Mouse (Mus musculus): ENCODE measurements at regions not wholly inside any gene's neighbourhood (a gene's known extent, or its start where the extent isn't known, plus 50 kb on each side); places are given as distances from the start of the nearest gene placed in this dataset.

DNA sequence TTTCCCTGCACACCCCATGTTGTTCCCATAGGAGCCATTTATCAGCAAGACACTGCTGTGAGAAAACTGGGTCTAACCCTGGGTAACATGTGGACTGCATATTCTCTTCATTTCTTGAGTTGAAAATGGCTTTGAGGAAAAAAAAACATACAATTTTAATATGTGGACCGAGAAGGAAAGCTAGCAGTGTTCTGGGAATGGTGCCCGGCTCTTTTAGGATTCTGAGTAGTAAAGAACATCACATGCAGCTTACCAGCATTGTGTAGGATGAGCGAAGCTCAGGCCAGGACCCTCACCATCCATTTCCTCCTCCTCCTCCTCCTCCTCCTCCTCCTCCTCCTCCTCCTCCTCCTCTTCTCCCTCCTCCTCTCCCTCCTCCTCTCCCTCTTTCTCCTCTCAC is 133.5 kb upstream of the Stmnd1 start:
- Histone ChIP-seq H3K4me2 (ENCODE audit: low read length) (no peak overlapping the region), H3K9me3 (ENCODE audit: control insufficient read depth, low read length) (no peaks in the 10 kb centered on the region), H3K27me3 (ENCODE audit: control insufficient read depth, insufficient read depth, low read length) (no peaks in the 10 kb centered on the region), H3K36me3 (ENCODE audit: control insufficient read depth, insufficient read depth, low read length) (no peaks in the 10 kb centered on the region), H3K27ac (replicated peaks; ENCODE audit: low read depth, low read length) (no peak overlapping the region), H3K4me3 (replicated peaks; ENCODE audit: low read depth, low read length) (no peak overlapping the region), H3K9ac (replicated peaks; ENCODE audit: low read length) (no peak overlapping the region), H3K4me1 (ENCODE audit: control insufficient read depth, insufficient read depth, low read length) (no peaks in the 10 kb centered on the region)
- DNase-seq (no peak), ATAC-seq (ENCODE audit: low FRiP score, low TSS enrichment) (no peak)
- WGBS: 86% methylated on average over 3 of the region's 3 CpGs

DNA sequence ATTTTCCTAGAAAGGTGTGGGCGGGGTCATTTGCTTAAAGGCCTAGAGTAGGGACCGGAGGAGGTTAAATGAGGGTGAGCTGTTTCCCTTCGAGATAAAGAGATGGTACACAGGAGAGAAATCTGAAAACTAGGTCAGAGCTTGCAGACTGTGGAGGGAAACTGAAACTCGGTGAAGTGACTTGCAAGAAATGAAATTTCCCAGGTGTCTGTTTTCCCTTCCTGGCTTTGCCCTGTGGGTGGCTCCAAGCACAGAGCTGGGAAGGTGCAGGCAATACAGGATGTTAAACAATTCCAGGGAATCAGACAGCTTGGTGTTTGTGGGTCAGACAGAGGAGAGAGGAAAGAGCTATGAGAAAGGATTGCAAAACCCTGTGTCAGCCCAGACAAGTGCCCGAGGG is 134.3 kb upstream of the Stmnd1 start:
- H3K4me2 ChIP-seq (ENCODE audit: low read length): no peak overlapping the region
- DNase-seq: no peak
- H3K36me3 ChIP-seq (ENCODE audit: control insufficient read depth, insufficient read depth, low read length): no peaks in the 10 kb centered on the region
- no peak overlapping the region for H3K9ac ChIP-seq (replicated peaks; ENCODE audit: low read length)
- no peak overlapping the region for H3K4me3 ChIP-seq (replicated peaks; ENCODE audit: low read depth, low read length)
- no peaks in the 10 kb centered on the region for H3K4me1 ChIP-seq (ENCODE audit: control insufficient read depth, insufficient read depth, low read length)
- no peak overlapping the region for H3K27ac ChIP-seq (replicated peaks; ENCODE audit: low read depth, low read length)
- no peaks in the 10 kb centered on the region for H3K9me3 ChIP-seq (ENCODE audit: control insufficient read depth, low read length)
- 85% methylated on average over 5 of the region's 5 CpGs for WGBS
- no peaks in the 10 kb centered on the region for H3K27me3 ChIP-seq (ENCODE audit: control insufficient read depth, insufficient read depth, low read length)
- no peak for ATAC-seq (ENCODE audit: low FRiP score, low TSS enrichment)

DNA sequence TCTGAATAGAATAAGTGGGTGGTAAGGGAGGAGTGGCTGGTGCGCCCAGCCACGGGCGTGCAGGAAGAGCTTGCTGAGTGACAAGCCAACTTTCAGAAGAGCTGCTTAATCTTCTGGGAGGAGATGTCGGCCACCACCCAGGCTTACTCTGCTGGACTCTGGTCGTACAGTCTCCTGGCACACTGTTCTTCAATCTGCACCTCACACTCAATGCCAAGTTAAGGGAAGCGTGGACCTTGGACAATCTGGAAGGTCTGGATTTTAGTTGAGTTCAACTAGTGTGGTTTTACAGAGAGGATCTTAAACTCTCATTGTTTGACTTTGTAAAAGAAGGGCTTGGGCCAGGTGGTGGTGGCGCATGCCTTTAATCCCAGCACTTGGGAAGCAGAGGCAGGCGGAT is 138.1 kb upstream of the Stmnd1 start:
- Histone ChIP-seq H3K27ac (replicated peaks; ENCODE audit: low read depth, low read length) (no peak overlapping the region), H3K4me1 (ENCODE audit: control insufficient read depth, insufficient read depth, low read length) (no peaks in the 10 kb centered on the region), H3K27me3 (ENCODE audit: control insufficient read depth, insufficient read depth, low read length) (no peaks in the 10 kb centered on the region), H3K9me3 (ENCODE audit: control insufficient read depth, low read length) (no peaks in the 10 kb centered on the region), H3K4me3 (replicated peaks; ENCODE audit: low read depth, low read length) (no peak overlapping the region), H3K9ac (replicated peaks; ENCODE audit: low read length) (no peak overlapping the region), H3K4me2 (ENCODE audit: low read length) (no peak overlapping the region), H3K36me3 (ENCODE audit: control insufficient read depth, insufficient read depth, low read length) (no peaks in the 10 kb centered on the region)
- no peak for ATAC-seq (ENCODE audit: low FRiP score, low TSS enrichment)
- no peak for DNase-seq
- WGBS: 62% methylated on average over 8 of the region's 8 CpGs

DNA sequence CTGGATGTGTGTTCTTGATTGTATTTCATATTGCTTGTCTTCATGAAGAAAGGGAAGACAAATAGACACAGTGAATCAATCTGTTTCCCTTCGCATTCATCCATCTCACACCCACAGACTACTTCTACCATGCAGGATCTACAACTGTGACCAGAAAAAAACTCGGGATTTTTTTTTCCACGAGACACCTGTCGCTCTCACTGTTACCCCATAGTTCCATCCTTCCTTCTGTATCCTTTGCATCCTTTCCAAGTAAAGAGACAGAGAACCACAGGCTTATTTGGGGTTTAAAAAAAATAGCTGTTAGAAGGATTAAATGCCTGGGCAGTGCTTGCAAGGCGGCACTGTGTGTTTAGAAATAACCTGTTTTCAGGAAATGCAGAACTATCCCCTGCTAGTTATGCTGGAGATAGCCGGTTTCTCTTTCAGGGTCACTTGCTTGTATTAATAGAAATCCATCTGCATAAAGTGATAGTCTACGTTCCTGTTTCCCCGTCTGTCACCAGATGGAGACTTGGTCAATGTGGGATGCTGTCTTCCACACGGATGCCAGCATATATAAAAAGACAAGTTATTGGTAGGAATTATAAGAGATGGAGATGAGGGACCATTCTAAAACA is 144.2 kb upstream of the Stmnd1 start:
- no peak overlapping the region for H3K27ac ChIP-seq (replicated peaks; ENCODE audit: low read depth, low read length)
- H3K9ac ChIP-seq (replicated peaks; ENCODE audit: low read length): no peak overlapping the region
- H3K27me3 ChIP-seq (ENCODE audit: control insufficient read depth, insufficient read depth, low read length): no peaks in the 10 kb centered on the region
- ATAC-seq (ENCODE audit: low FRiP score, low TSS enrichment): no peak
- H3K9me3 ChIP-seq (ENCODE audit: control insufficient read depth, low read length): no peaks in the 10 kb centered on the region
- H3K4me1 ChIP-seq (ENCODE audit: control insufficient read depth, insufficient read depth, low read length): no peaks in the 10 kb centered on the region
- H3K4me3 ChIP-seq (replicated peaks; ENCODE audit: low read depth, low read length): no peak overlapping the region
- H3K4me2 ChIP-seq (ENCODE audit: low read length): no peak overlapping the region
- WGBS: 93% methylated on average over 9 of the region's 9 CpGs
- H3K36me3 ChIP-seq (ENCODE audit: control insufficient read depth, insufficient read depth, low read length): no peaks in the 10 kb centered on the region
- no peak for DNase-seq

DNA sequence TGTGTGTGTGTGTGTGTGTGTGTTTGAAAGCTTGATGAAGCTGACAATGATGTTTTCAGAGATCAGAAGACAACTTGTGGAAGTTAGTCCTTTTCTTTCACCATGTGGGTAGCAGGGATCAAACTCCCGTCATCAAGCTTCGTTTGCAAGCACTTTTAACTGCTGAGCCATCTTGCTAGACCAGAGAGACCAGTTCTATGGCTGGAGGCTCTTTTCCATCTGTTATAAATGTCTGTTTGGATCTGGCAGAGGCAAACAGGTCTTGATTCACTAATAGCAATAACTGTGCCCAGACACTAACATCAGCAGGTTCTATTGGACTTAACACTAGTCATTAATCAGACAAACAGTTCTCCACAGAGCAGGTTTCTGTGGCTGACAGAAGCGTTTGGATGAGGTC is 150.1 kb upstream of the Stmnd1 start:
- no peaks in the 10 kb centered on the region for H3K36me3 ChIP-seq (ENCODE audit: control insufficient read depth, insufficient read depth, low read length)
- no peak overlapping the region for H3K4me2 ChIP-seq (ENCODE audit: low read length)
- H3K27ac ChIP-seq (replicated peaks; ENCODE audit: low read depth, low read length): no peak overlapping the region
- WGBS: 85% methylated on average over 3 of the region's 3 CpGs
- no peaks in the 10 kb centered on the region for H3K27me3 ChIP-seq (ENCODE audit: control insufficient read depth, insufficient read depth, low read length)
- no peaks in the 10 kb centered on the region for H3K9me3 ChIP-seq (ENCODE audit: control insufficient read depth, low read length)
- no peak overlapping the region for H3K4me3 ChIP-seq (replicated peaks; ENCODE audit: low read depth, low read length)
- DNase-seq (no peak), ATAC-seq (ENCODE audit: low FRiP score, low TSS enrichment) (no peak)
- no peak overlapping the region for H3K9ac ChIP-seq (replicated peaks; ENCODE audit: low read length)
- H3K4me1 ChIP-seq (ENCODE audit: control insufficient read depth, insufficient read depth, low read length): no peaks in the 10 kb centered on the region

DNA sequence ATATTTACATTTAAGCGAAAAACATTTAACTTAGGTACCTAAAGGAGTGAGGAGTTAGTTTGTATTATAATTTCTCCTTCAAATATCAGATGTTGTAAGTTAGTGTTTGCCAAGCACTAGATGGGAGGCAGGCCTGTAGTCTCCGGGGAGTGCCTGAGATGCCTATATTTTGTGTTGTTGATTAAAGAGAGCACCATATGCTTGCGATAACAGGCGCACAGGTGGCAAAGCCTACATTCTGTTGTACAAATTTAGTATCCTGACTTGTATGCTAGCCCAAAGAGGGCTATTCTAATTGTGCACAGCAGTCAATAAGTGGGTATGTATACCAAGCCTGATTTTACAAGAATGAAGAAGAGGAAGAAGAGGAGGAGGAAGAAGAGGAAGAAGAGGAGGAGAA is 151.8 kb upstream of the Atxn1 start:
- Histone ChIP-seq H3K9me3 (ENCODE audit: control insufficient read depth, low read length) (no peaks in the 10 kb centered on the region), H3K4me1 (ENCODE audit: control insufficient read depth, insufficient read depth, low read length) (no peaks in the 10 kb centered on the region), H3K27ac (replicated peaks; ENCODE audit: low read depth, low read length) (no peak overlapping the region), H3K4me3 (replicated peaks; ENCODE audit: low read depth, low read length) (no peak overlapping the region), H3K4me2 (ENCODE audit: low read length) (no peak overlapping the region), H3K36me3 (ENCODE audit: control insufficient read depth, insufficient read depth, low read length) (no peaks in the 10 kb centered on the region), H3K9ac (replicated peaks; ENCODE audit: low read length) (no peak overlapping the region), H3K27me3 (ENCODE audit: control insufficient read depth, insufficient read depth, low read length) (no peaks in the 10 kb centered on the region)
- 92% methylated on average over 4 of the region's 4 CpGs for WGBS
- DNase-seq: no peak
- ATAC-seq (ENCODE audit: low FRiP score, low TSS enrichment): no peak

DNA sequence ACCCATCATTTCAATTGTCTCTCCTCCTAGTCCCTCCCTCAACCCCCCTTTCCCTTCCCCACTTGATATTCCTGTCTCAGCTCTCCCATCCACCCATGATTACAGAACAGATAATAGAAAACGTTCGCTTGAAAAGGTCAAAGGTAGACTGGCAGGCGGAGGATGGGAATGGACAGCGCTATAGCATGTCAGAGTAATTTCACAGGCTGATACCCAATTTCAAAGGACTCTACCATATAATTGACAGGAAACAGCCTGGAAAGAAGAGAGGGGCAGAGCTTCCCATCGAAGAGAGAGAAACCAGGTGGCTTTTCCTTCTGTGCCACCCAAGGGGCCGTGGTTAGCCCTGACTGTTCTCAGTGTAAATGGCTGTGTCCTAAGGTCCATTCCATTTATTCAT is 140.2 kb upstream of the Atxn1 start:
- WGBS: 10% methylated on average over 6 of the region's 6 CpGs
- H3K27me3 ChIP-seq (ENCODE audit: control insufficient read depth, insufficient read depth, low read length): no peaks in the 10 kb centered on the region

DNA sequence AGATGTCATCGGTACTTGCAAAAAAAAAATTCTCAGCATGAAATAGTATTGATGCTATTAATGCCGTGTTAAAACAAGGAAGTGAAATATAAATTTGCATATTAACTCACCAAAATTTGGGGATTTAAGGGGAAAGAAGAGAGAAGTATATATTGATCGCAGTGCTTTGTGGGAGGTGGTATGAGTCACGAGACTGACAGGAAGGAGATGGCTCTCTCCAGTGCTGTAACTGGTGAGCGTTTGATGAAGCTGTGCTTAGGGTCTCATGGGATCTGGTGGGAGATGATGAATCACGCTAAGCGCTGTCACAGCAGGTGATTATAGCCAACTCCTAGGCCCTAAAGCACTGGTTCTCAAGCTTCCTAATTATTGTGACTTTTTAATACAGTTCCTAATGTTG is 133.8 kb upstream of the Atxn1 start:
- no peak overlapping the region for H3K4me3 ChIP-seq (replicated peaks; ENCODE audit: low read depth, low read length)
- no peaks in the 10 kb centered on the region for H3K4me1 ChIP-seq (ENCODE audit: control insufficient read depth, insufficient read depth, low read length)
- no peaks in the 10 kb centered on the region for H3K9me3 ChIP-seq (ENCODE audit: control insufficient read depth, low read length)
- H3K27me3 ChIP-seq (ENCODE audit: control insufficient read depth, insufficient read depth, low read length): no peaks in the 10 kb centered on the region
- 79% methylated on average over 7 of the region's 7 CpGs for WGBS
- H3K36me3 ChIP-seq (ENCODE audit: control insufficient read depth, insufficient read depth, low read length): no peaks in the 10 kb centered on the region
- no peak overlapping the region for H3K4me2 ChIP-seq (ENCODE audit: low read length)
- H3K9ac ChIP-seq (replicated peaks; ENCODE audit: low read length): no peak overlapping the region
- no peak for ATAC-seq (ENCODE audit: low FRiP score, low TSS enrichment)
- no peak for DNase-seq
- no peak overlapping the region for H3K27ac ChIP-seq (replicated peaks; ENCODE audit: low read depth, low read length)

More for the DNA sequence above, 140.2 kb upstream of the Atxn1 start:
- DNase-seq (no peak), ATAC-seq (ENCODE audit: low FRiP score, low TSS enrichment) (no peak)
- H3K9me3 ChIP-seq (ENCODE audit: control insufficient read depth, low read length): no peaks in the 10 kb centered on the region
- no peak overlapping the region for H3K4me2 ChIP-seq (ENCODE audit: low read length)
- H3K4me1 ChIP-seq (ENCODE audit: control insufficient read depth, insufficient read depth, low read length): no peaks in the 10 kb centered on the region
- H3K36me3 ChIP-seq (ENCODE audit: control insufficient read depth, insufficient read depth, low read length): no peaks in the 10 kb centered on the region
- H3K4me3 ChIP-seq (replicated peaks; ENCODE audit: low read depth, low read length): no peak overlapping the region
- H3K9ac ChIP-seq (replicated peaks; ENCODE audit: low read length): no peak overlapping the region
- no peak overlapping the region for H3K27ac ChIP-seq (replicated peaks; ENCODE audit: low read depth, low read length)

DNA sequence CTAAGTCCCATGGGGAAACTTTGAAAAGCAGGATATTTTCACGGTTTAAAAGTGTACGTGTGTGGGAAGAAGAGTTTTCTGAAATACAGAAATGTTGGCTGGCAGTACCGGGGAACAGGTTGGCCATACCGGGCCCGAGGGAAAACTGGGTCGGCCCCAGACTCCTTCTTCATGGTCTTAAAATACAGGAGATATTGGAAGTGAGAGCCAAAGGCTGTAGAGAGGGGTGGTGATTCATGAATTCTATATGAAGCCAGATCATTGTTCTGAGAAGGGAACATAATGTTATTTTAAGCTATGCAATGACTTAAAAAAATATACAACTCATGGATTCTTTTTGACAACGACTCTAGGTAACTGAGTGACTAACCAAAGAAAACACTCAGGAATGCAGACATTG is 133.3 kb upstream of the Atxn1 start:
- no peak overlapping the region for H3K27ac ChIP-seq (replicated peaks; ENCODE audit: low read depth, low read length)
- 81% methylated on average over 7 of the region's 7 CpGs for WGBS
- H3K4me1 ChIP-seq (ENCODE audit: control insufficient read depth, insufficient read depth, low read length): no peaks in the 10 kb centered on the region
- H3K9ac ChIP-seq (replicated peaks; ENCODE audit: low read length): no peak overlapping the region
- no peaks in the 10 kb centered on the region for H3K27me3 ChIP-seq (ENCODE audit: control insufficient read depth, insufficient read depth, low read length)
- no peaks in the 10 kb centered on the region for H3K9me3 ChIP-seq (ENCODE audit: control insufficient read depth, low read length)
- H3K4me2 ChIP-seq (ENCODE audit: low read length): no peak overlapping the region
- DNase-seq: no peak
- no peaks in the 10 kb centered on the region for H3K36me3 ChIP-seq (ENCODE audit: control insufficient read depth, insufficient read depth, low read length)
- H3K4me3 ChIP-seq (replicated peaks; ENCODE audit: low read depth, low read length): no peak overlapping the region
- ATAC-seq (ENCODE audit: low FRiP score, low TSS enrichment): no peak

Data from midbrain, embryonic 14.5 days (tissue).